Mouse (Mus musculus) G1E (cell line): Measurements from ENCODE around the gene Coro7.

Experiments
- CTCF ChIP-seq: IDR thresholded peaks from 2 replicates; pipeline ENCODE4 v1.5.1; 2012; ENCODE audit warnings: low read depth, low read length, inconsistent platforms, mixed read lengths
- GATA1 ChIP-seq: IDR thresholded peaks from 2 replicates; pipeline ENCODE4 v1.6.1; 2012; ENCODE audit warnings: borderline replicate concordance, low read length, inconsistent platforms, mixed read lengths
- TAL1 ChIP-seq: conservative IDR thresholded peaks from 2 replicates; pipeline ENCODE4 v1.6.1; 2012; ENCODE audit warnings: low read depth, low read length, inconsistent platforms, mixed read lengths

DNA sequence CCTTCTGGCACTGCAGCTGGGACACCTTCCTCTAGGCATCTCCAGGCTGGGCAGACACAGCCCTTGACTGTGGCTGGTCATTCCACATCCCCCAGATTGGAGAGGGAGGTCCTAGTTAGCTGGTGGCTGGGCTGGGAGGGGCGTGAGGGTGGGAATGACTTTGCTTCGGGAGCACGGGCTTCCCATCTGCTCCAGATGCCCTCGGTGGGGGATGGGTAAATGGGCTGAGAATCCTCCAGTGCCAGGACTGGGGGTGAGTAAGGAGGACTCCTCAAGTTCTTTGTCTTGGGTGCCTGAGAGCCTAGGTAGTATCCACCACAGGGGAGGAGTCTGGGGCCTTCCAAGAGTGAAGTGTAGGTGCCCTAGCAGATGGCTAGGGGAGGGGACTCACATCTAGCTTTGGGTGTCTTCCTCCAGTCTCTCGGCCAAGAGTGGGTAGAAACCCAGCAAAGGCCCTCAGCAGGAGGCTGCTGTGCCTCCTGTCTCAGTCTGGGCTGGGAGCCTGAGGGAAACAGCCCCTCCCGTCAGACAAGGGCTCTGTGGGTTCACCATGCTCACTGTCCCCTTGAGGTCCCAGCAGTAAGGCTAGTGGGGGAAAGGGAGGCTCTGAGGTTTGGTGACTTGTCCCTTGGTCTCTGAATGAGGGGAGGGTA, 80.6 kb downstream of the Coro7 start:
- TF ChIP-seq CTCF: no peak
- no peak for TF ChIP-seq GATA1
- no peak for TF ChIP-seq TAL1
